Mouse (Mus musculus) left cerebral cortex, postnatal 36 days (tissue): ENCODE results near the gene Olfr51. TPM values are rescaled to one million over a fixed set of nuclear protein-coding genes. Genes with fewer than 3 reads are reported as not detected.
"Not testable (repeated sequence)": the region's sequence is repeated elsewhere in the genome, so short reads cannot be mapped to it uniquely, and the experiment has no call there.

Source experiments
- DNase-seq, 2 experiments: peaks; one replicate each; pipeline ENCODE4 v3.0.0; 2021 to 2022; ENCODE audit warnings: low spot score in 2 of 2, mixed read lengths in 1 of 2
- intact Hi-C: fragments of 180-260 bp; cut with DNase I; formaldehyde crosslinking; loops from one replicate; pipeline ENCODE4 v1.15.1; 2025
- total RNA-seq, 2 experiments: library from RNA; stranded (reverse); gene quantifications; 2 replicates each; pipeline ENCODE4 v1.2.3; 2021

Gene Olfr51
- total RNA-seq: not detected

DNA sequence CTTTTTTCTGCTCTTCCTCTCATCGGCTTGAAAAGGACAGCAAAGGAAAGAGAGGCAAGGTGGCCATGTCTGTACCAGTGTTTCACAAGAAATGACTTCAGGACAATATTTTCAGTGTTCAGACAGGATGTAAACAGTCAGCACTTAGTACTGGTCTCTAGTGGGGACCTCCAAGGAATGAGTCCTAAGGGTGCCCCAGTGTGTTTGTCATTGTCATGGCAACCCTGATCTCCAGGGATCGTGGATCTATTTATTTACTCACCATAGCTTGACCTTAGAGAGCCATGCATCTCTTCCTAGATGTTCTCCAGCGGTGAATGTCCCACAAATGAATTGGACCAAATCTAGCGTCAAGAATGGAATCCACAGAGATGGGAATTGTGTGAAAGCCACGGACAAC lies at the start of gene Olfr51:
Gene Olfr51, plus strand, starts transcription at position 301 of the 400 bp plus-strand sequence.
- DNase-seq: no peak
- intact Hi-C loops: no loop called here

DNA sequence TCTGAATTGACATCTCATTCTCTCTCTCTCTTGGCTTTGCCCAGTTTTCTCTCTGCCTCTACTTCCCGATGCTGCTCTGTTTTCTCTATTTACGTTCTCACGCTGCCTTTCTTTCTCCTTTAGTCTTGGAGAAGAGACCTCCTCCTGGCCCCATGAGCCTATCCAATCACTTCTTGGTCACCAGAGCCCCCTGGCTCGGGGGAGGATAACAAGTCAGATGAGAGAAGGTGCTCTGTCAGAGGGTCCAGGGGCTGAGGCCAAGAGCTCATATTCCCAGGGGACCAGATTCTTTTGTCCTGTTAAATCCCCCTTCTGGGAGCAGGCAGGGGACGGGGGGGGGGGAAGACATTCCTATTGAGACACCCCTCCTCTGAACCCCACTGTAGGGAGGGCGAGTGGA lies 49.7 kb upstream of the Olfr51 start, which contains the start of gene Prop1:
Gene Prop1, minus strand, starts transcription at position 101 of the 400 bp plus-strand sequence.
- DNase-seq: no peak
- intact Hi-C loops: no loop called here

DNA sequence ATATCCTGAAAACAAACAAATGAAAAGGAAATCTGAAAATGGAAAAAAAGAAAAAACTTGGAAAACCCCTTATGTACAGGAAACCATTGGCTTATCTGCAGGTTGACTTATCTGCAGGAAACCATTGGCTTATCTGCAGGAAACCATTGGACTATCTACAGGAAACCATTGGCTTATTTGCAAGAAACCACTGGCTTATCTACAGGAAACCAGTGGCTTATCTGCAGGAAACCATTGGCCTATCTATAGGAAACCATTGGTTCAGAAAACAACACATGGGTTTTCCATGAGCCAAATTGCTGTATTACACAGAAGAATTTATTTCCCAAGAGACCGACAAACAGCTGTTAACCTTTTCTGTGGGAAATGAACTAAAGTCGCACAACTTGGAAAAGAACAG lies 38.5 kb upstream of the Olfr51 start:
- DNase-seq: no peak
- intact Hi-C loops: no loop called here

DNA sequence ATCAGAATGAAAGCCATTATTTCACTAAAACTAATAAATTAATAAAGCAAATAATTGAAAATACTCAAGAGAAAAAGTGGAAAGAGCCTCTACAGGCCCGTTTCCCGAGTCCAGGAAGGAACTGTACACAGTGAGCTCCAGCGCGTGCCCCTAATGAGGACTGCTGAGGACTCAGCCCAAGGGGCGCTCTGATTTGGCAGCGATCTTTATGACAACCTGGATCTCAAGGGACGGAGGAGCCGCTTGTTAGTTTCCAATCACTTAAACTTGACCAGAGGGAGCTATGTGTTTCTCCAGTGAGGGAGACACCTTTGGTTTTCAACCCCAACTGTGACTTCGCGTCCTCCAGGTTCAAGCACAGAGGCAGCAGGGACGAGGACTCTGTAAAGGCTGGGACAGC lies 37.2 kb upstream of the Olfr51 start, which contains the start of gene Olfr1378:
Gene Olfr1378, plus strand, starts transcription at position 301 of the 400 bp plus-strand sequence.
- intact Hi-C loops: no loop called here
- no peak for DNase-seq

DNA sequence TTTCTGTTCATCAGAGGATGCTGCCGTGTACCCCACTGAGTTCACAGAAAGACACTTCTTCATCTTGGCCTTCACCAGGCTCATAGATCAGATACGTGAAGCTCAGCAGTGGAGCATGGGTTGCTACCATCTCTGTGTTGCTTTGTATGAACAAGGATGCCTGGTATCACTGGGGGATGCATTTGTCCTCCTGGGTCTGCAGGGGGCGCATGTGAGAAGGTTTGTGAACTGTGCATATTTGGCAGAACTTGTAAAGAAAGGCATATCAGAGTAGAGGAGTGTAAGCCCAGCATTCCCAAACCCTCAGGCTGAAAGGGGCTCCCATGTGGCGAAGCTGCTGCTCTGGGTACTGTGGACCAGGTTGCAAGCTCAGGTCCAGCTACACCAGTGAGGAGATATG lies 26.2 kb upstream of the Olfr51 start:
- no peak for DNase-seq
- intact Hi-C loops: no loop called here

DNA sequence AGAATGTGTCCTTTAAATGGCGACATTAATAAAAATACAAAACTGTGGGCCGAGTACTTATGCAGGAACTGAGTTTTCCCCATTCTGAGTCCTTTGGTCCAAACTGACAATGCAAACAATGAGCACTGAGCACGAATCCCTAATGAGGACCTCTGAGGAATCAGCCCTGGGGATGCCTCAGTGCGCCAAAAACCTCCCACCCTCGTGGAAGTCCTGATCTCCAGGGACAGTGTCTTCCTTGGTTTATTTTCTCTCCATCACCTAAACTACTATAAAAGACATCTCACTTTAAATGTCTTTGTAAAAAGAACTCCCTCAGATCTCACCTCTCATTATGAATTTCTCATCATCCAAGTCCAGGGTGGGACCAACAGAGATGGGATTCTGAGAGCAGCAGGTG lies 21.7 kb upstream of the Olfr51 start, which contains the start of gene Olfr1377:
Gene Olfr1377, plus strand, starts transcription at position 301 of the 400 bp plus-strand sequence.
- no peak for DNase-seq
- intact Hi-C loops: no loop called here

DNA sequence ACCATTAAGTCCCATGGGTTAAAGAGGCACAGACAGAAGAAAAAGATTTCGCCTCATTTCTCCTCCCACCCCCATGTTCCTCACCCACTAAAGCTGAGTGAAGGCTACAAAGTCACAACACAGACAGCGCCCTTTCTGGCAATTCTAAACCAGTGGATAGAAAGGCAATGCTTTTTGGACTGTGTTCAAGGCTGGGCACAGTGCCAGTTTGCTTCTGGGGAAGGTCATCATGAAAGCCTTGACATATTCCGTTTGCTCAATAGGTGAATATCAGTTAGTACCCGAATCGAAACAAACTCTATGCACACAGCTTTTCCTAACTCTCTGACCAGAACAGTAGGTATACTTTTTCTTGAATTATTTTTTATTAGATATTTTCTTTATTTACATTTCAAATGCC lies 8.4 kb downstream of the Olfr51 start:
- DNase-seq: no peak
- intact Hi-C loops: no loop called here

DNA sequence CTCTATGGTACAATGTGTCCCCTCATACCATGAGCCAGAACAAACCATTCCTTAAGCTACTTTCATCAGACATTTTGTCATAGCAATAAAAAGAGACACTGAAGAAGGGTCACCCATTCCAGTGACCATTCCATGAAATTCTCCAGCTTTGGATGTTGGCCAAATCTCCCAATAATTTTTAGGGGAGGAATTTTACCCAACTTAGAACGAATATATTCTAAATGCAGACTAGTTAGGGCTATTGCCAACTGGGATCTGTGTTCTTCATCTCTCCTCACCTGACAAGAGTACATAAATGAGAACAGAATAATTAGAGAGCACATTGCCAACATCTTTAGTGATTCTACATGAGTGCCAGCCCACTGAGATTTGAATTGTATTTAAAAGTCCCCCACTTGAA lies 10.5 kb downstream of the Olfr51 start, which contains the start of gene Olfr54:
Gene Olfr54, plus strand, starts transcription at position 301 of the 400 bp plus-strand sequence.
- intact Hi-C loops: no loop called here
- no peak for DNase-seq

DNA sequence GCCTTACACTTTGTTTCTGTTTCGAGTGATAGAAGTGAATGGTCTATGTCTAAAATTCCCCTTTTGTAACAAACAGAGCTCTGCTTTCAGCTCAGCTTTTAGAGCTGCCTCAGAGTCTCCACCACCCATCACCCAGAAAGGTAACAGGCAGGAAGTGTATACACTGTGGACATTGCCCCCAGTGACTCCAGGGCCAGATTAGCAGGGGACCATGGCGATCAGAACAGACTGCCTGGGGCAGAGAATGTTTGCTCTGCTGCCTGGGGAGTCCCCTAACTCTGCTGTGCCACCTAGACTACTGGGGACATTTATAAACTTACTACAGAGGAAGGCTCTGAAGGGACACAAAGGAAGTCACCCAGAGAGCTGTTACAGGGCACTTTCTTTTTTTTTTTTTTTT lies 12.9 kb downstream of the Olfr51 start:
- DNase-seq: no peak
- intact Hi-C loops: no loop called here

DNA sequence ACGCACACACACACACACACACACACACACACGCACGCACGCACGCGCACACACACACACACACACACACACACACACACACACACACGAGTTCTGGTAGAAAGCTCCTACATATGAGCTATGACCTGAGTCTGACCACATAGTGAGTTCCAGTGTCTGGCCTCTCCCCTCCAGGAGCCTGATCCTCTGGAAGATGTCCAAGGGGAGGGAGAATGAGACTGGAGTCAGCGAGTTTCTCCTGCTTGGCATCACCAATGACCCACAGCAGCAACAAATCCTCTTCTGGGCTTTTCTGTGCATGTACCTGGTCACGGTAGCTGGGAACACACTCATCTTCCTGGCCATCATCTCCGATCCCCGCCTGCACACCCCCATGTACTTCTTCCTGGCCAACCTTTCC lies 23.4 kb downstream of the Olfr51 start:
- intact Hi-C loops, DNase-seq: not testable (repeated sequence)

DNA sequence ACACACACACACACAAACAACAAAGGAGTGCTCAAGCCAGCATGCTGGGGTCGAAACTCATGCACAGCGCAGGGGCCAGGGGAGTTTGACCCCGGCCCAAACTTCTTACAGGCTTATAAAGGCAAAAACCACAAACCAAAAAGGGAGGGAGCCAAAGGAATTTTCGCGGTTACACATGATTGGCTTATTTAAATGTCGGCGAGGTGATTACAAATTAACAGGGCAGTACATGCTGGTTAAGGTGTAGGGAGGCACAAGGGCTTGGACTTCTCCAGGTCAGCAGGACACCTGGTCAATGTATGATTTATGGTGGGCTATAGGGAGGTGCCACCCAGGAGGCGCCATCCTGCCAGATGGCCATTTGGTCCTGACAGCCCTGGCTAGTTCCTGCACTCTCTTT lies 26.0 kb downstream of the Olfr51 start:
- intact Hi-C loops, DNase-seq: not testable (repeated sequence)

DNA sequence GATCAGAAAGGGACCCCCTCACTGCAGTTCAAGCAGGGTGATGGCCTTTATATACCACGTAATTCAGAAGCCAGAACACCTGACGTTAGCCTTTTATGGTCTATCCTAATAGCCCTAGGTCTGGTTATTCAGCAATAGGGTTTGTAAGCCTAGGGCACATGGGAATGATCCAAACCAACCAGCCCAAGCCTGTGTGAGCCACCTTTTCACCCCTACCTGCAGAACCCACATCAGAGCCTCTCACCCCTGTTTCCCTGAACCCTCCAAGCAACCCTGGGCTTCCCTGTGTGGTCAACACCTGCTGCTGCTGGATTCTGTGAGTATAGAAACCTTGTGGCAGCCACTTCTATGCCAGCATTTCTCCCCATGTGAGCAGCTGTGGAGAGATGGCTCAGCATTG lies 26.8 kb downstream of the Olfr51 start:
- intact Hi-C loops: loop anchor here (5.0 kb wide), 1 partner anchor 88 kb away; the partner anchor contains the start of gene 4933414I15Rik

DNA sequence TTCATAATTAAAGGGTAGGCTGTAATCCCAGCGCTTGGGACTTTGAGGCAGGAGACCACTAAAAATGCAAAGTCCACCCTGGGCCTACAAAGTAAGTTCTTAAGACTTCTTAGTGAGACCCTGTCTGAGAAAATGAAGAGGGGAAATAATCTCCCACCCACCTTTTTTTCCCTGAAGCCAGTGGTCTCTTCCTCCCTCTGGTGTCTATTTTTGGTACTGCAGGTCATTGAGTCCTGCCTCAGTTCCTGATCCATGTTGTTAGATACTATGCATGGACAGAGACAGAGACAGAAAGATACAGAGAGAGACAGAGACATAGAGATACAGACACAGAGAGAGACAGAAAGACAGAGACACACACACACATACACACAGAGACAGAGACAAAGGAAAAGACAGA lies 29.5 kb downstream of the Olfr51 start:
- no peak for DNase-seq
- intact Hi-C loops: loop anchor here (5.0 kb wide), 1 partner anchor 91 kb away; the partner anchor contains the start of gene 4933414I15Rik

More for the DNA sequence above, 26.8 kb downstream of the Olfr51 start:
- DNase-seq: no peak

DNA sequence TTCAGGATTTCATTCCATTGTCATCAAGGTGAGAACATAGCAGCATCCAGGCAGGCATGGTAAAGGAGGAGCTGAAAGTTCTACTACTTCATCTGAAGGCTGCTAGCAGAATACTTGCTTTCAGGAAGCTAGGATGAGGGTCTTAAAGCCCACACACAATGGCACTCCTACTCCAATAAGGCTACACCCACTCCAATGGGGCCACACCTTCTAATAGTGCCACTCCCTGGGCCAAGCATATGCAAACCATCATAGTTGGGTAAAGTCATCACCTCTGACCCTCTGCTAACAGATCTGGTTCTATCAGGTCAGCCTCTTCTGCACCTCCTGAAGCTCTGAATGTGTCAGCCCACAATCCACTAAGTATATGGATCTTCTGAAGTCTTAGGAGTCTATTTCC lies 30.7 kb downstream of the Olfr51 start:
- DNase-seq: not testable (repeated sequence)
- intact Hi-C loops: loop anchor here (5.0 kb wide), 1 partner anchor 92 kb away; the partner anchor contains the start of gene 4933414I15Rik

DNA sequence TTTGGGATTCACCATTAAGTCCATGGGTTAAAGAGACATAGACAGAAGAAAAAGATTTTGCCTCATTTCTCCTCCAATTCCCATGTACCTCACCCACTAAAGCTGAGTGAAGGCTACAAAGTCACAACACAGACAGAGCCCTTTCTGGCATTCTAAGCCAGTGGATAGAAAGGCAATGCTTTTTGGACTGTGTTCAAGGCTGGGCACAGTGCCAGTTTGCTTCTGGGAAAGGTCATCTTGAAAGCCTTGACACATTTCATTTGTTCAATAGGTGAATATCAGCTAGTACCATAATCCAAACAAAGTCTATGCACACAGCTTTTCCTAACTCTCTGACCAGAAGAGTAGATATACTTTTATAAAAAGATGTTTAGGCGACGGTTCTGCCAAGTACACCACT lies 32.6 kb downstream of the Olfr51 start:
- intact Hi-C loops: no loop called here
- DNase-seq: no peak

DNA sequence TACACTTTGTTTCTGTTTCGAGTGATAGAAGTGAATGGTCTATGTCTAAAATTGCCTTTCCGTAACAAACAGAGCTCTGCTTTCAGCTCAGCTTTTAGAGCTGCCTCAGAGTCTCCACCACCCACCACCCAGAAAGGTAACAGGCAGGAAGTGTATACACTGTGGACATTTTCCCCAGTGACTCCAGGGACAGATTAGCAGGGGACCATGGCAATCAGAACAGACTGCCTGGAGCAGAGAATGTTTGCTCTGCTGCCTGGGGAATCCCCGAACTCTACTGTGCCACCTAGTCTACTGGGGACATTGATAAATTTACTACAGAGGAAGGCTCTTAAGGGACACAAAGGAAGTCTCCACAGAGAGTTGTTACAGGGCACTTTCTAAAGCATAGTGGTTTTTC lies 41.4 kb downstream of the Olfr51 start:
- DNase-seq, intact Hi-C loops: not testable (repeated sequence)

DNA sequence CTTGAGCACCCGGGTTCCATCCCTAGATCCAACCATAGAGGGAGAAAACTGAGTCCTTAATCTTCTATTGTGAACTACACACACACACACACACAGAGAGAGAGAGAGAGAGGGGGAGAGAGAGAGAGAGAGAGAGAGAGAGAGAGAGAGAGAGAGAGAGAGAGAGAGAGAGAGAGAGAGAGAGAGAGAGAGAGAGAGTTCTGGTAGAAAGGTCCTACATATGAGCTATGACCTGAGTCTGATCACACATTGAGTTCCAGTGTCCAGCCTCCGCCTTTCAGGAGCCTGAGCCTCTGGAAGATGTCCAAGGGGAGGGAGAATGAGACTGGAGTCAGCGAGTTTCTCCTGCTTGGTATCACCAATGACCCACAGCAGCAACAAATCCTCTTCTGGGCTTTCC lies 44.4 kb downstream of the Olfr51 start, which contains the start of gene Olfr1375:
Gene Olfr1375, plus strand, starts transcription at position 301 of the 400 bp plus-strand sequence.
- DNase-seq, intact Hi-C loops: not testable (repeated sequence)

DNA sequence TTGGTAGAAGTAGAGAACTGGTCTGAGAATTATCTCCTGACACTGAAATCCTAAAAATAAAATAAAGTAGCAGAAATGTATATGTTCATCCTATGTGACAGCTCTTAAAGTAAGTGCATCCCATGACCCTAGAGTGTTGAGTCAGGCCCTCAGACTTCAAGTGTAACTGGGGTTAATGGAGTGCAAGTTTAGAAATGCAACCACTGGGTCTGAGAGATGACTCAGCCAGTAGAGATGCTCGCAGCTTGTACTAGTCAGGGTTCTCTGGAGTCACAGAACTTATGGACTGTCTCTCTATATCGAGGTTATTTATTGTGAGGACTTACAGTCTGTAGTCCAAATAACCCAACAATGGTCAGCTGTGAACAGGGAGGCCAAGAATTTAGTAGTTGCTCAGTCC lies 48.3 kb downstream of the Olfr51 start:
- intact Hi-C loops: loop anchor here (2.0 kb wide), 1 partner anchor 111 kb away; no protein-coding TSS in a partner anchor

DNA sequence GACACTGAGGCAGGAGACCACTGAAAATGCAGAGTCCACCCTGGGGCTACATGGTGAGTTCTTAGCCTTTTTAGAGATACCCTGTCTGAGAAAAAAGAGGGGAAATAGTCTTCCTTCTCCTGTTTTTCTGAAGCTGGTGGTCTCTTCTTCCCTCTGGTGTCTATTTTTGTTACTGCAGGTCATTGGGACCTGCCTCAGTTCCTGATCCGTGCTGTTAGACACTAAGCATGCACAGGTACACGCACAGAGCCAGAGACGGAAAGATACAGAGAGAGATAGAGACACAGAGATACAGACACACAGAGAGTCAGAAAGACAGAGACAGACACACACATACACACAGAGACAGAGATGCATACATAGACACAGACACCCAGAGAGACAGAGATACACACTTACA lies 49.8 kb downstream of the Olfr51 start:
- no peak for DNase-seq
- intact Hi-C loops: loop anchor here (2.0 kb wide), 1 partner anchor 112 kb away; no protein-coding TSS in a partner anchor

More for the DNA sequence above, 48.3 kb downstream of the Olfr51 start:
- no peak for DNase-seq

DNA sequence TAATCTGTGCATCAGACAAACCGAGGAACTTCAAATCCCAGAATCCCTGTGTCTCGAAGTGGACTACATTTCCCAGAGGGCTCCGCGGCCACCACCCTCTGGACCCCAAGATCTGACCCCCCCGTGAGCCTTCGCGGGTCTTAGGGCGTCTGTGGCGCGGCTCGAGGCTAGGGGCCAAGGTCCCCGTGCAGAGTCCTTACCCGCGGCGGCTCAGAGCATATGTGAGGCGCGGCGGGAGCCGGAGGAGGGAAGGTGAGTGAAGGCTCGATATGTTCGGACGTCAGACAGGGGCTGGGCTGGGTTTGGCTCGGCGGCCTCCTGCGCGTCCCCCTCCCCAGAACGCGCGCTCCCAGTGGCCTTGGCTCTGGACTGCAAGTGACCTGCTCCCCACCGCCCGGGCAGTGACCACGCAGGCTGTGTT lies 55.8 kb downstream of the Olfr51 start, which contains the start of gene Zfp354a:
Gene Zfp354a, plus strand, starts transcription at position 107 of the 421 bp plus-strand sequence.
- intact Hi-C loops: no loop called here
- peak; percentile 66 to 69 for DNase-seq
